Mouse (Mus musculus): ENCODE measurements around the gene Sgpl1. TPM values are rescaled to one million over a fixed set of nuclear protein-coding genes. Genes with fewer than 3 reads are reported as not detected.

Gene Sgpl1
- total RNA-seq (2015; ENCODE audit: low replicate concordance) (7.1 and 26.1 TPM in 2 replicates), total RNA-seq (2017; ENCODE audit: low replicate concordance) (14.6 and 18.1 TPM in 2 replicates)

- peak; percentile 81 for ATAC-seq (replicated peaks; ENCODE audit: low FRiP score, poor library complexity, severe bottlenecking)
Observed at GRCm38 (mm10) chr10:61147157-61148040, at the start of gene Sgpl1. Sgpl1 (minus strand) TSS chr10:61147703.

GRCm38 (mm10) chr10:61195718-61196291 is 48.3 kb upstream of the Sgpl1 start:
- ATAC-seq (replicated peaks; ENCODE audit: low FRiP score, poor library complexity, severe bottlenecking) = no peak

- no peak for ATAC-seq (replicated peaks; ENCODE audit: low FRiP score, poor library complexity, severe bottlenecking)
Observed at GRCm38 (mm10) chr10:61195216-61195615, 47.7 kb upstream of the Sgpl1 start.

GRCm38 (mm10) chr10:61194611-61195010 is 47.1 kb upstream of the Sgpl1 start:
- ATAC-seq (replicated peaks; ENCODE audit: low FRiP score, poor library complexity, severe bottlenecking) = no peak

- no peak for ATAC-seq (replicated peaks; ENCODE audit: low FRiP score, poor library complexity, severe bottlenecking)
Observed at GRCm38 (mm10) chr10:61188010-61188409, 40.5 kb upstream of the Sgpl1 start.

- no peak for ATAC-seq (replicated peaks; ENCODE audit: low FRiP score, poor library complexity, severe bottlenecking)
Observed at GRCm38 (mm10) chr10:61187001-61187400, 39.5 kb upstream of the Sgpl1 start.

GRCm38 (mm10) chr10:61179927-61180326 is 32.4 kb upstream of the Sgpl1 start:
- ATAC-seq (replicated peaks; ENCODE audit: low FRiP score, poor library complexity, severe bottlenecking) = no peak

GRCm38 (mm10) chr10:61178687-61179086 is 31.2 kb upstream of the Sgpl1 start:
- ATAC-seq (replicated peaks; ENCODE audit: low FRiP score, poor library complexity, severe bottlenecking) = no peak

- no peak for ATAC-seq (replicated peaks; ENCODE audit: low FRiP score, poor library complexity, severe bottlenecking)
Observed at GRCm38 (mm10) chr10:61177751-61178150, 30.2 kb upstream of the Sgpl1 start.

- ATAC-seq (replicated peaks; ENCODE audit: low FRiP score, poor library complexity, severe bottlenecking) = no peak
Observed at GRCm38 (mm10) chr10:61176221-61176790, 28.8 kb upstream of the Sgpl1 start.

- no peak for ATAC-seq (replicated peaks; ENCODE audit: low FRiP score, poor library complexity, severe bottlenecking)
Observed at GRCm38 (mm10) chr10:61175442-61176204, 28.1 kb upstream of the Sgpl1 start.

- no peak for ATAC-seq (replicated peaks; ENCODE audit: low FRiP score, poor library complexity, severe bottlenecking)
Observed at GRCm38 (mm10) chr10:61174711-61175441, 27.4 kb upstream of the Sgpl1 start.

- ATAC-seq (replicated peaks; ENCODE audit: low FRiP score, poor library complexity, severe bottlenecking) = no peak
Observed at GRCm38 (mm10) chr10:61172496-61172895, 25.0 kb upstream of the Sgpl1 start.

- ATAC-seq (replicated peaks; ENCODE audit: low FRiP score, poor library complexity, severe bottlenecking) = no peak
Observed at GRCm38 (mm10) chr10:61171654-61172053, 24.2 kb upstream of the Sgpl1 start, which contains the start of gene Tbata. Tbata (plus strand) TSS chr10:61171954.

GRCm38 (mm10) chr10:61168393-61168792 is 20.9 kb upstream of the Sgpl1 start:
- no peak for ATAC-seq (replicated peaks; ENCODE audit: low FRiP score, poor library complexity, severe bottlenecking)

GRCm38 (mm10) chr10:61167333-61168096 is 20.0 kb upstream of the Sgpl1 start:
- ATAC-seq (replicated peaks; ENCODE audit: low FRiP score, poor library complexity, severe bottlenecking) = no peak

GRCm38 (mm10) chr10:61162366-61162765 is 14.9 kb upstream of the Sgpl1 start:
- ATAC-seq (replicated peaks; ENCODE audit: low FRiP score, poor library complexity, severe bottlenecking) = no peak

- no peak for ATAC-seq (replicated peaks; ENCODE audit: low FRiP score, poor library complexity, severe bottlenecking)
Observed at GRCm38 (mm10) chr10:61160671-61161070, 13.2 kb upstream of the Sgpl1 start.

GRCm38 (mm10) chr10:61160089-61160488 is 12.6 kb upstream of the Sgpl1 start:
- no peak for ATAC-seq (replicated peaks; ENCODE audit: low FRiP score, poor library complexity, severe bottlenecking)
